Mouse (Mus musculus) lung, postnatal 36 days (tissue): ENCODE results near the gene Dnmt3c.
"Not testable (repeated sequence)": the region's sequence is repeated elsewhere in the genome, so short reads cannot be mapped to it uniquely, and the experiment has no call there.

Experiments used
- DNase-seq: peaks from one replicate; pipeline ENCODE4 v3.0.0; 2022; ENCODE audit warnings: mixed read lengths

Gene Dnmt3c

GRCm38 (mm10) chr2:153696352-153696751 lies at the start of gene Dnmt3c:
Gene Dnmt3c, plus strand, starts transcription at chr2:153696652.
- DNase-seq: no peak

GRCm38 (mm10) chr2:153648773-153649297 lies 47.6 kb upstream of the Dnmt3c start:
- DNase-seq: no peak

- peak; percentile 56 for DNase-seq
Observed at GRCm38 (mm10) chr2:153649298-153650013, 47.0 kb upstream of the Dnmt3c start, which contains the start of gene Dnmt3b. Gene Dnmt3b, plus strand, starts transcription at chr2:153649450.

GRCm38 (mm10) chr2:153650014-153650687 lies 46.3 kb upstream of the Dnmt3c start:
- DNase-seq: peak; percentile 44

- DNase-seq: no peak
Observed at GRCm38 (mm10) chr2:153651681-153652080, 44.8 kb upstream of the Dnmt3c start.

GRCm38 (mm10) chr2:153657659-153658058 lies 38.8 kb upstream of the Dnmt3c start:
- not testable (repeated sequence) for DNase-seq

GRCm38 (mm10) chr2:153660616-153661015 lies 35.8 kb upstream of the Dnmt3c start:
- no peak for DNase-seq

GRCm38 (mm10) chr2:153665401-153665800 lies 31.1 kb upstream of the Dnmt3c start:
- no peak for DNase-seq

GRCm38 (mm10) chr2:153668754-153669376 lies 27.6 kb upstream of the Dnmt3c start:
- DNase-seq: peak; percentile 75

- no peak for DNase-seq
Observed at GRCm38 (mm10) chr2:153670111-153670510, 26.3 kb upstream of the Dnmt3c start.

GRCm38 (mm10) chr2:153672619-153673018 lies 23.8 kb upstream of the Dnmt3c start:
- DNase-seq: no peak

GRCm38 (mm10) chr2:153675364-153675763 lies 21.1 kb upstream of the Dnmt3c start:
- DNase-seq: not testable (repeated sequence)

GRCm38 (mm10) chr2:153676944-153677343 lies 19.5 kb upstream of the Dnmt3c start:
- no peak for DNase-seq

- no peak for DNase-seq
Observed at GRCm38 (mm10) chr2:153677550-153677949, 18.9 kb upstream of the Dnmt3c start.

GRCm38 (mm10) chr2:153679959-153680358 lies 16.5 kb upstream of the Dnmt3c start:
- DNase-seq: no peak

- DNase-seq: not testable (repeated sequence)
Observed at GRCm38 (mm10) chr2:153693413-153693812, 3.0 kb upstream of the Dnmt3c start.

- peak; percentile 75 for DNase-seq
Observed at GRCm38 (mm10) chr2:153694462-153695085, 1.9 kb upstream of the Dnmt3c start.

- no peak for DNase-seq
Observed at GRCm38 (mm10) chr2:153703389-153703788, 6.9 kb downstream of the Dnmt3c start.

- peak; percentile 46 for DNase-seq
Observed at GRCm38 (mm10) chr2:153710701-153711330, 14.4 kb downstream of the Dnmt3c start.

GRCm38 (mm10) chr2:153712646-153713091 lies 16.2 kb downstream of the Dnmt3c start:
- peak; percentile 69 for DNase-seq

- DNase-seq: peak; percentile 61
Observed at GRCm38 (mm10) chr2:153713227-153713626, 16.8 kb downstream of the Dnmt3c start.

- not testable (repeated sequence) for DNase-seq
Observed at GRCm38 (mm10) chr2:153717861-153718260, 21.4 kb downstream of the Dnmt3c start.
